In the genomic region with DNA sequence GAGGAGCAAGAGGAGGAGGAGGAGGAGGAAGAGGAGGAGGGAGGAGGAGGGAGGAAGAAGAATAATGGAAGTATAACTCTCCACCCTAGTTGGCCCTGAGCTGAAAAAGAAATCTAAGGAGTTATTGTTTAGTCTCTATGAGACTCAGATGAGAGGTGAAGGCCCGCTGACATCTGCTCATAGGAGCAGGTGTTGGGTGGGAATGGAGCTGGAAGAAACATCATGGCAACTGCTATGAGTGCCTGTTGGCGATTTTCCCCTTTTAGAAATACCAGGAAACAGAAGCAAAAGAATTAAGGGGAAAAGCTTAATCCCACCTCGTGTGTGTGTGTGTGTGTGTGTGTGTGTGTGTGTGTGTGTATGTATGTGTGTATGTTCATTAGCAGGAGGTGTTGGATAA, we compare ENCODE assay signal across 20 mouse cellular contexts.
DNase-seq lines count a peak whose midpoint lies in the region; TF ChIP-seq lines count a peak whose summit lies in the region.
"Had no signal": no experiment of that assay in that cellular context is flagged by ENCODE, and none has a peak within 500 bp of the region (broad histone marks: within the 10 kb centered on the region; RNA-seq: fewer than 3 reads in every experiment).

No protein-coding gene starts in this region.

- no peaks in the 10 kb centered on the region for H3K27me3 ChIP-seq in heart, adult 2 months (ENCODE audit: control insufficient read depth, insufficient read depth, low read length)
- H3K27me3 ChIP-seq: embryonic facial prominence, embryonic 12.5 days; embryonic facial prominence, embryonic 15.5 days; forebrain, embryonic 12.5 days had no signal

- no peak overlapping the region for H3K4me3 ChIP-seq in heart, adult 2 months
- H3K4me3 ChIP-seq: embryonic facial prominence, embryonic 12.5 days; embryonic facial prominence, embryonic 15.5 days; erythroblast, embryonic 14.5 days; forebrain, embryonic 10.5 days; forebrain, embryonic 12.5 days had no signal

- intact Hi-C loops in heart, adult 2 months (cut with DNase I) = no loop called here

- no peak overlapping the region for H3K9ac ChIP-seq in heart, adult 2 months (ENCODE audit: low read depth, low read length)
- H3K9ac ChIP-seq: embryonic facial prominence, embryonic 12.5 days; embryonic facial prominence, embryonic 15.5 days; forebrain, embryonic 12.5 days had no signal

- no peaks in the 10 kb centered on the region for H3K36me3 ChIP-seq in heart, adult 2 months (ENCODE audit: control insufficient read depth, insufficient read depth, low read length)
- H3K36me3 ChIP-seq: embryonic facial prominence, embryonic 12.5 days; embryonic facial prominence, embryonic 15.5 days; forebrain, embryonic 10.5 days; forebrain, embryonic 12.5 days had no signal

- no peak overlapping the region for H3K27ac ChIP-seq in heart, adult 2 months
- H3K27ac ChIP-seq: embryonic facial prominence, embryonic 12.5 days; embryonic facial prominence, embryonic 15.5 days; forebrain, embryonic 10.5 days; forebrain, embryonic 12.5 days had no signal

- TF ChIP-seq POLR2A in heart, adult 2 months (IDR thresholded peaks at IDR 0.05; ENCODE audit: insufficient read depth, low read depth, low read length) = no peak

- 58% methylated on average over 3 of the region's 3 CpGs for WGBS in heart, adult 2 months

- H3K79me2 ChIP-seq in heart, adult 2 months (replicated peaks; ENCODE audit: control insufficient read depth, insufficient read depth, low read length) = no peaks in the 10 kb centered on the region

- TF ChIP-seq CTCF in heart, adult 2 months (IDR thresholded peaks at IDR 0.05) = no peak

- peaks cover 11% of the 10 kb centered on the region for H3K4me1 ChIP-seq in heart, adult 2 months (ENCODE audit: control insufficient read depth, insufficient read depth, low read length)
- H3K4me1 ChIP-seq: embryonic facial prominence, embryonic 12.5 days had no signal

- peak; percentile 11 for DNase-seq in heart, adult 11 months
- no peak for DNase-seq in heart, adult 2 months
- peak; percentile 1 to 21 for DNase-seq in spleen, postnatal 4 days (ENCODE audit: low spot score in 2 of 2)
- no peak for DNase-seq in spleen, adult 18-20 months
- DNase-seq in urinary bladder, postnatal 14 days (ENCODE audit: low spot score) = no peak
- DNase-seq: adrenal gland, adult 2 months; adrenal gland, postnatal 10 days; adrenal gland, postnatal 25 days; cerebellum, adult 11 months; cerebellum, adult 18-20 months; cerebellum, adult 8-10 months; cerebellum, adult 9-11 months; cerebellum, postnatal 14 days; cerebellum, postnatal 36 days; embryo, embryonic 11 days had no signal

- TF ChIP-seq EP300 in heart, adult 2 months (IDR thresholded peaks at IDR 0.05; ENCODE audit: insufficient read depth, low read depth, low read length) = no peak

Comparison
In these comparisons a context has a peak if more than half of its experiments do, and no peak if none do; other contexts are left out.
1. DNase-seq: peak in heart, adult 11 months (single experiment) and spleen, postnatal 4 days (2 of 2); none in heart, adult 2 months (0 of 2), spleen, adult 18-20 months (0 of 2) and urinary bladder, postnatal 14 days (single experiment).